Mouse (Mus musculus): ENCODE measurements around the gene Rrnad1. TPM values are rescaled to one million over a fixed set of nuclear protein-coding genes. Genes with fewer than 3 reads are reported as not detected.
A peak's percentile ranks its signal among the peaks of the same experiment; 100 is the strongest.

The Rrnad1 gene
- polyA plus RNA-seq, 1 experiment from 2014 or later, result 20.7 TPM

- Histone ChIP-seq H3K4me3 (peak overlapping the region; percentile 36), H3K27me3 (0 out of 2 replicates have a peak, but pooled peaks cover 4% of the 10 kb centered on the region), H3K27ac (no peak overlapping the region), H3K4me2 (peak overlapping the region; percentile 69), H3K4me1 (peaks cover 73% of the 10 kb centered on the region), H3K36me3 (ENCODE audit: poor library complexity, severe bottlenecking) (0 out of 2 replicates have a peak, but pooled peaks cover 9% of the 10 kb centered on the region), H3K9me3 (replicated peaks) (no peaks in the 10 kb centered on the region), H3K9ac (peak overlapping the region; percentile 61)
- WGBS, result under 1% methylated on average over 17 of the region's 17 CpGs
- no peak for ATAC-seq
Measured at GRCm38 (mm10) chr3:87947811-87948199, 17.3 kb upstream of the Rrnad1 start.

DNA sequence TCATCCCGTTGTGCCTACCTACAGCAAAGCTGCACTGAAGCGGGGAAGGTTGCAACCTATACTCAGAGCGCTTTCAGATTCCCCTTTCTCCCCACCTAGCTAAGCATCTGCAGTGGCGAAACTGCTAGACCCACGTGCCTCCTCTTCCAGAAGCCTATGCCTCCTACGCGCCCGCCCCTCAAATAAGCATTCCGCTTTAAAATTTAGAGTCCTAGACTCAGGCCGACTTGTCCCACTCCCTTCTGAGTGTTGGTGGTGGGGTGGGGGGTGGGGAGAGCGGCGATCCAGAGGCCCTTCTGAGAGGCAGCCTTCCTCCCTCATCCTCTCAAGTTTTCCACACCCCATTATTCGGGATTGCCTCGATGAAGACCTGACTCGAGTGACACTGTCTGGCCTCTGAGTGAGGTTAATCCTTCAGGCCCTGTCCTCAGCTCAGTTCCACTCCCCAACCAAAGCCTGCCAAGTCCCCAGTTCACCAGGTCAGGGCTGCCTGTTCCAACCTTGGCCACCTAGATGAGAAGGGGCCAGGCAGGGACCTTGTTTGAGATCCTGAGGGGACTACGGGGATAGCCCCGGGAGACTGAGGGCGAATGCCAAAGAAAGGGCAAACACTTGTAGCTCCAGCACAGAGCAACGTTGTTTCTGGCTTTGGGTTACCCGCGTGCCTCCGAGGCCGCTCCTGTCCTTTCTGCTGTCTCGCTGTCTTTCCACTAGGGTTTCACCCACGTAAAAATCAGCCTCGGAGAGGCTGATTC, 16.7 kb upstream of the Rrnad1 start:
- peak; percentile 11; the same call in 1 of the 2 replicates for ATAC-seq
- WGBS, result 6% methylated on average over 26 of the region's 26 CpGs
- Histone ChIP-seq H3K4me1 (peaks cover 67% of the 10 kb centered on the region), H3K36me3 (ENCODE audit: poor library complexity, severe bottlenecking) (peaks cover 15% of the 10 kb centered on the region), H3K4me2 (peak overlapping the region; percentile 69), H3K9ac (peak overlapping the region; percentile 61; the same call in 1 of the 2 replicates), H3K9me3 (replicated peaks) (no peaks in the 10 kb centered on the region), H3K27me3 (0 out of 2 replicates have a peak, but pooled peaks cover 4% of the 10 kb centered on the region), H3K4me3 (peak overlapping the region; percentile 36), H3K27ac (peak overlapping the region; percentile 7; the same call in 1 of the 2 replicates)

GRCm38 (mm10) chr3:87946541-87946860, 16.0 kb upstream of the Rrnad1 start:
- no peak for ATAC-seq
- H3K27ac ChIP-seq, result peak overlapping the region; percentile 48; the same call in 1 of the 2 replicates

DNA sequence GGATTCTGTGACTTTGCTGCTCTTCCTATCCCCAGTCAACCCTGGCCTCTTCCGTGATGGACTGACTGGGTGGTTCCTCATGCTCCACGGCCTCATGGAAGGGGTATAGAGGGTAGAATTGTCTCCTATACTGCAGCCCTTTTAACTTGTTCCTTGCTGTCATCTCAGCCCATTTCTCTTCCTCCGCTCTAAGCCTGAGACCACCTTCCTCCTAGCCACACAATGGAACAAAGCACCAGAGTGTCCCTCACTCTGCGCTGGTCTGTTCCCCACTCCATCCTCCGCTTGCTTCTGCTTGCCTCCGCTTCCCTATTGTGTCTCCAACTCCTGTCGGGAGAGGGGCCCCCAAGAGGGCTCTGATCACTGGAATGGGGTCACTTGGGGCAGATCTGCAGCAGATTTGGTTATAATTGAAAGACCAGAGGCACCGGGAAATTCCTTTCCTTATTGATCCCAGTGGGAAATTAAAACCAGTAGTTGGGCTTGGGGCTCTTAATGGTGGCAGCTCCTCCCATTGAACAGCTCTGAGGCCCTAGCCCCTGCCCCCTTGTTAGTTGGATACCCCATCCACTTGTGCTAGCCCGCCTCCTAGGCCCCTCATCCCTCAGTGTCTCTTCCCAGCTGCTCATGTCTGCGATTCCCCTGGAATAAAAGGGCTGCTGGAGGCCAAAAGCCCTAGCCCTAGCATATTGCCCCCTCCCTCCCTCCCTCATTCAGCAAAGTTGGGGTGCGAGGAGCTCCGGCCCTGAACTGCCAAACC, 15.4 kb upstream of the Rrnad1 start:
- Histone ChIP-seq H3K4me1 (peaks cover 61% of the 10 kb centered on the region), H3K27ac (peak overlapping the region; percentile 48; the same call in 1 of the 2 replicates), H3K9ac (0 out of 2 replicates have a peak overlapping the region, but pooled peaks have one; percentile 21), H3K4me3 (no peak overlapping the region), H3K4me2 (no peak overlapping the region), H3K9me3 (replicated peaks) (no peaks in the 10 kb centered on the region), H3K36me3 (ENCODE audit: poor library complexity, severe bottlenecking) (peaks cover 28% of the 10 kb centered on the region), H3K27me3 (0 out of 2 replicates have a peak, but pooled peaks cover 4% of the 10 kb centered on the region)
- ATAC-seq, result no peak; the same call in 1 of the 2 replicates
- WGBS, result 14% methylated on average over 12 of the region's 12 CpGs

More at GRCm38 (mm10) chr3:87946541-87946860, 16.0 kb upstream of the Rrnad1 start:
- H3K4me1 ChIP-seq, result peaks cover 61% of the 10 kb centered on the region
- no peak overlapping the region for H3K4me3 ChIP-seq
- H3K27me3 ChIP-seq, result 0 out of 2 replicates have a peak, but pooled peaks cover 4% of the 10 kb centered on the region
- no peaks in the 10 kb centered on the region for H3K9me3 ChIP-seq (replicated peaks)
- H3K36me3 ChIP-seq (ENCODE audit: poor library complexity, severe bottlenecking), result peaks cover 22% of the 10 kb centered on the region
- 0 out of 2 replicates have a peak overlapping the region, but pooled peaks have one; percentile 69 for H3K4me2 ChIP-seq
- H3K9ac ChIP-seq, result 0 out of 2 replicates have a peak overlapping the region, but pooled peaks have one; percentile 18
- WGBS, result 44% methylated on average over 1 of the region's 1 CpGs

- H3K4me3 ChIP-seq, result no peak overlapping the region
- H3K4me1 ChIP-seq, result peaks cover 55% of the 10 kb centered on the region
- peak; percentile 64 for ATAC-seq
- H3K27me3 ChIP-seq, result 0 out of 2 replicates have a peak, but pooled peaks cover 4% of the 10 kb centered on the region
- H3K4me2 ChIP-seq, result no peak overlapping the region
- H3K27ac ChIP-seq, result peak overlapping the region; percentile 54
- 6% methylated on average over 4 of the region's 4 CpGs for WGBS
- H3K9me3 ChIP-seq (replicated peaks), result no peaks in the 10 kb centered on the region
- peak overlapping the region; percentile 48 for H3K9ac ChIP-seq
- H3K36me3 ChIP-seq (ENCODE audit: poor library complexity, severe bottlenecking), result peaks cover 36% of the 10 kb centered on the region
Measured at GRCm38 (mm10) chr3:87944838-87945600, 14.5 kb upstream of the Rrnad1 start.

- WGBS, result 80% methylated on average over 7 of the region's 7 CpGs
- Histone ChIP-seq H3K4me2 (no peak overlapping the region), H3K36me3 (ENCODE audit: poor library complexity, severe bottlenecking) (peaks cover 50% of the 10 kb centered on the region), H3K9me3 (replicated peaks) (no peaks in the 10 kb centered on the region), H3K4me3 (no peak overlapping the region), H3K27me3 (no peaks in the 10 kb centered on the region), H3K27ac (no peak overlapping the region), H3K9ac (no peak overlapping the region), H3K4me1 (peaks cover 41% of the 10 kb centered on the region)
- ATAC-seq, result no peak
Measured at GRCm38 (mm10) chr3:87943586-87943985, 13.1 kb upstream of the Rrnad1 start.

- no peak for ATAC-seq
- H3K4me1 ChIP-seq, result peaks cover 30% of the 10 kb centered on the region
- H3K36me3 ChIP-seq (ENCODE audit: poor library complexity, severe bottlenecking), result peaks cover 61% of the 10 kb centered on the region
Measured at GRCm38 (mm10) chr3:87942471-87942870, 12.0 kb upstream of the Rrnad1 start.

DNA sequence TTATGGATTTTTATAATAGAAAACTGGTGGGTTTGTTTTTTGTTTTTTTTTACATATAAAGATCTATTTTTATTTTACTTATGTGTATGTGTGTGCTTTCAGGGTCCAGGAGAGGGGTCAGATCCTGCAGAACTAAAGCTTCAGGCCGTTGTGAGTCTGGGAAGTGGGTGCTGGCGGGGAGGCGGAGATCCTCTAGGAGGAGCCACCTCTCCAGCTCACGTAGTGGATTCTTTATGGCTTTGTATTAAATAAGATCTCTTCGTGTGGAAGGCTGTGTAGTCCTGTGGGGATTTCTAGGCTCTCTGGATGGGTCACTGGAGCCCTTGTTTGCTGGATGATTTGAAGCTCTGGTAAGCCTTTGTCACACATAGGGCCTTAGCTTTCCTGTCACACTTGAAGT, 10.1 kb upstream of the Rrnad1 start:
- ATAC-seq, result no peak
- no peaks in the 10 kb centered on the region for H3K27me3 ChIP-seq
- peaks cover 18% of the 10 kb centered on the region for H3K4me1 ChIP-seq
- H3K36me3 ChIP-seq (ENCODE audit: poor library complexity, severe bottlenecking), result peaks cover 77% of the 10 kb centered on the region
- H3K4me2 ChIP-seq, result no peak overlapping the region
- no peak overlapping the region for H3K4me3 ChIP-seq
- no peak overlapping the region for H3K27ac ChIP-seq
- WGBS, result 65% methylated on average over 5 of the region's 5 CpGs
- no peaks in the 10 kb centered on the region for H3K9me3 ChIP-seq (replicated peaks)
- no peak overlapping the region for H3K9ac ChIP-seq

More at GRCm38 (mm10) chr3:87942471-87942870, 12.0 kb upstream of the Rrnad1 start:
- 94% methylated on average over 2 of the region's 2 CpGs for WGBS
- Histone ChIP-seq H3K4me2 (no peak overlapping the region), H3K27me3 (no peaks in the 10 kb centered on the region), H3K9ac (no peak overlapping the region), H3K9me3 (replicated peaks) (no peaks in the 10 kb centered on the region), H3K4me3 (no peak overlapping the region), H3K27ac (no peak overlapping the region)

GRCm38 (mm10) chr3:87935776-87936175, 5.3 kb upstream of the Rrnad1 start:
- H3K27ac ChIP-seq, result no peak overlapping the region
- 97% methylated on average over 2 of the region's 2 CpGs for WGBS
- H3K27me3 ChIP-seq, result no peaks in the 10 kb centered on the region
- H3K9ac ChIP-seq, result peak overlapping the region; percentile 4; the same call in 1 of the 2 replicates
- 0 out of 2 replicates have a peak overlapping the region, but pooled peaks have one; percentile 3 for H3K4me2 ChIP-seq
- ATAC-seq, result peak; percentile 51
- H3K36me3 ChIP-seq (ENCODE audit: poor library complexity, severe bottlenecking), result peaks cover 90% of the 10 kb centered on the region
- no peaks in the 10 kb centered on the region for H3K9me3 ChIP-seq (replicated peaks)
- H3K4me3 ChIP-seq, result no peak overlapping the region
- peaks cover 42% of the 10 kb centered on the region for H3K4me1 ChIP-seq

DNA sequence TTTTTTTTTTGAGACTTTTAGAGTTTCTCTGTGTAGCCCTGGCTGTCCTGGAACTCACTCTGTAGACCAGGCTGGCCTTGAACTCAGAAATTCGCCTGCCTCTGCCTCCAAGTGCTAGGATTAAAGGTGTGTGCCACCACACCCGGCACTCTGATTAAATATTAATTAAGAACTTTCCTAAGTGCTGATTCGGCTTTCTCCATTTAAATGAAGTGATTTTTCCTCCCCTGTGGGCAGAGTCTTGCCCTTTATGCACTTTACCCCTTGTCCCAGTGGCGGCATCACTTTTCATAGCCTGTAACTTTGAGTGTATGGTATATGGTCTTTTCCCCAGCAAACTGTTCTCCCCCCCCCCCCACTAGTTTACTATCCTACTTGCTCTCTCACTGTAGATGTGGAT, 4.7 kb upstream of the Rrnad1 start:
- 85% methylated on average over 4 of the region's 4 CpGs for WGBS
- H3K9me3 ChIP-seq (replicated peaks), result no peaks in the 10 kb centered on the region
- peaks cover 44% of the 10 kb centered on the region for H3K4me1 ChIP-seq
- no peaks in the 10 kb centered on the region for H3K27me3 ChIP-seq
- no peak for ATAC-seq
- no peak overlapping the region for H3K27ac ChIP-seq
- peaks cover 86% of the 10 kb centered on the region for H3K36me3 ChIP-seq (ENCODE audit: poor library complexity, severe bottlenecking)
- no peak overlapping the region for H3K4me2 ChIP-seq
- H3K4me3 ChIP-seq, result no peak overlapping the region
- H3K9ac ChIP-seq, result no peak overlapping the region

GRCm38 (mm10) chr3:87934501-87934900, 4.0 kb upstream of the Rrnad1 start:
- peaks cover 79% of the 10 kb centered on the region for H3K36me3 ChIP-seq (ENCODE audit: poor library complexity, severe bottlenecking)
- peaks cover 44% of the 10 kb centered on the region for H3K4me1 ChIP-seq
- WGBS, result 73% methylated on average over 4 of the region's 4 CpGs
- H3K4me2 ChIP-seq, result no peak overlapping the region
- no peak for ATAC-seq
- H3K9me3 ChIP-seq (replicated peaks), result no peaks in the 10 kb centered on the region
- H3K27me3 ChIP-seq, result no peaks in the 10 kb centered on the region
- no peak overlapping the region for H3K27ac ChIP-seq
- H3K4me3 ChIP-seq, result no peak overlapping the region
- H3K9ac ChIP-seq, result no peak overlapping the region
